Mouse (Mus musculus) G1E (cell line): ENCODE data around the gene Aco2.

Source experiments
- CTCF ChIP-seq: IDR thresholded peaks from 2 replicates; pipeline ENCODE4 v1.5.1; 2012; ENCODE audit warnings: low read depth, low read length, inconsistent platforms, mixed read lengths
- GATA2 ChIP-seq: IDR thresholded peaks from 2 replicates; pipeline ENCODE4 v1.6.1; 2012; ENCODE audit warnings: low read depth, low read length, inconsistent platforms, borderline replicate concordance
- POLR2AphosphoS5 ChIP-seq: IDR thresholded peaks from 2 replicates; pipeline ENCODE4 v1.6.1; 2012; ENCODE audit warnings: low read depth, low read length, inconsistent platforms; ENCODE audit not compliant: insufficient replicate concordance

DNA sequence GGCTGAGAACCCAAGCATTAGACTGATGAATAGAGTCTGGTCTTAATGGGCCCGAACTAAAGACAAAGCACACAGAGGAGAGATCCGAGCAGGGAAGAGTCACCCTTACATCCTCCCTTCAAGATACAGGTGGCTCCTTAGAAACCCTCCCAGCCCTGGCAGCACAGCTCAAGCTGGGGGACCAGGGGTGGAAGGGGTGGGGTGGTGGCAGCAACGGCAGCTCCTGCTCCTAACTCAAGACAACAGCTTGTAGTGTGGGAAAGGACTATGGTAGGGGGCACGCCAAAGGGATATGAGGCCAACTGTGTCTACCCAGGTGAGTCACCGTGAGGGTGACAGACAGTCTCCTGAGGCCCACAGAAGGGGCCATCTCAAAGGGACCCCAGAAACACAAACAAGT is 24.2 kb upstream of the Aco2 start:
- no peak for TF ChIP-seq CTCF
- no peak for TF ChIP-seq GATA2
- TF ChIP-seq POLR2AphosphoS5 = no peak
